Mouse (Mus musculus) neural tube, embryonic 15.5 days (tissue): ENCODE measurements around the gene Gm5737. TPM values are rescaled to one million over a fixed set of nuclear protein-coding genes. Genes with fewer than 3 reads are reported as not detected.

Experiments
- ATAC-seq: fragments of 200-750 bp; cut with Nextera tagmentation; 2 replicates; pipeline ENCODE4 v1.8.0; 2017; ENCODE audit warnings: mild to moderate bottlenecking, moderate TSS enrichment, moderate library complexity; ENCODE audit not compliant: low FRiP score
- H3K27ac ChIP-seq: fragments of 300-500 bp; sonication (generic); replicated peaks from 2 replicates; pipeline ENCODE4 v1.5.1; 2015; ENCODE audit warnings: mild to moderate bottlenecking, inconsistent platforms
- H3K27me3 ChIP-seq: fragments of 300-500 bp; sonication (generic); replicated peaks from 2 replicates; pipeline ENCODE4 v1.6.1; 2015; ENCODE audit warnings: inconsistent platforms
- H3K36me3 ChIP-seq: fragments of 300-500 bp; sonication (generic); 2 replicates; pipeline ENCODE4 v1.6.1; 2015; ENCODE audit warnings: inconsistent platforms
- H3K4me1 ChIP-seq: fragments of 300-500 bp; sonication (generic); 2 replicates; pipeline ENCODE4 v1.6.1; 2015; ENCODE audit warnings: inconsistent platforms
- H3K4me2 ChIP-seq: fragments of 300-500 bp; sonication (generic); 2 replicates; pipeline ENCODE4 v1.6.1; 2015; ENCODE audit warnings: inconsistent platforms, mild to moderate bottlenecking, moderate library complexity
- H3K4me3 ChIP-seq: fragments of 300-500 bp; sonication (generic); replicated peaks from 2 replicates; pipeline ENCODE4 v1.5.1; 2015; ENCODE audit warnings: mild to moderate bottlenecking, inconsistent platforms
- H3K9ac ChIP-seq: fragments of 300-500 bp; sonication (generic); replicated peaks from 2 replicates; pipeline ENCODE4 v1.6.1; 2015; ENCODE audit warnings: mild to moderate bottlenecking, inconsistent platforms
- H3K9me3 ChIP-seq: fragments of 300-500 bp; sonication (generic); replicated peaks from 2 replicates; pipeline ENCODE4 v1.6.1; 2016; ENCODE audit warnings: inconsistent platforms
- WGBS: fragments of 180-500 bp; shearing (Covaris S2); methylation state at CpG from one replicate; pipeline ENCODE4 v1.1.7; 2015; ENCODE audit warnings: mixed read lengths; 5-methylcytosine and 5-hydroxymethylcytosine counted together
- polyA plus RNA-seq: library from polyadenylated mRNA; unstranded; fragments of >200 nt; fragmentation: Nextera tagmentation; extraction: Ambion mirVana; gene quantifications from 2 replicates; pipeline ENCODE4 v1.2.1, GENCODE M21; 2015

Gene Gm5737
- 0.14 TPM in 1 of 2 replicates, not detected in the other for polyA plus RNA-seq

GRCm38 (mm10) chr7:120811834-120812415 is at the start of gene Gm5737:
Gene Gm5737, plus strand, starts transcription at chr7:120812365.
- no peak within 1 kb of the TSS for H3K4me3 ChIP-seq
- no peaks in the 10 kb centered on the region for H3K9me3 ChIP-seq
- H3K36me3 ChIP-seq = no peaks in the 10 kb centered on the region
- H3K4me1 ChIP-seq = peaks cover 4% of the 10 kb centered on the region; the same call in 1 of the 2 replicates
- H3K9ac ChIP-seq = no peak within 1 kb of the TSS
- ATAC-seq = no peak
- no peak within 1 kb of the TSS for H3K4me2 ChIP-seq
- peaks cover 5% of the 10 kb centered on the region for H3K27me3 ChIP-seq
- 84% methylated on average over 6 of the region's 6 CpGs for whole genome bisulfite sequencing
- H3K27ac ChIP-seq = no peak within 1 kb of the TSS

GRCm38 (mm10) chr7:120767369-120767768 is 44.8 kb upstream of the Gm5737 start:
- no peak overlapping the region for H3K4me3 ChIP-seq
- H3K9ac ChIP-seq = no peak overlapping the region
- ATAC-seq = no peak
- H3K4me2 ChIP-seq = no peak overlapping the region
- no peaks in the 10 kb centered on the region for H3K27me3 ChIP-seq
- no peaks in the 10 kb centered on the region for H3K9me3 ChIP-seq
- H3K27ac ChIP-seq = no peak overlapping the region
- 0% methylated on average over 1 of the region's 1 CpGs for WGBS
- H3K36me3 ChIP-seq = no peaks in the 10 kb centered on the region
- H3K4me1 ChIP-seq = no peaks in the 10 kb centered on the region

GRCm38 (mm10) chr7:120771389-120771788 is 40.8 kb upstream of the Gm5737 start:
- H3K4me1 ChIP-seq = no peaks in the 10 kb centered on the region
- H3K27ac ChIP-seq = no peak overlapping the region
- H3K4me3 ChIP-seq = no peak overlapping the region
- H3K27me3 ChIP-seq = no peaks in the 10 kb centered on the region
- no peak overlapping the region for H3K4me2 ChIP-seq
- H3K9ac ChIP-seq = no peak overlapping the region
- no peaks in the 10 kb centered on the region for H3K36me3 ChIP-seq
- H3K9me3 ChIP-seq = no peaks in the 10 kb centered on the region
- 52% methylated on average over 1 of the region's 1 CpGs for WGBS
- no peak for ATAC-seq

GRCm38 (mm10) chr7:120778012-120778411 is 34.2 kb upstream of the Gm5737 start:
- no peak overlapping the region for H3K9ac ChIP-seq
- H3K36me3 ChIP-seq = no peaks in the 10 kb centered on the region
- no peak overlapping the region for H3K4me2 ChIP-seq
- H3K9me3 ChIP-seq = no peaks in the 10 kb centered on the region
- no peak overlapping the region for H3K27ac ChIP-seq
- no peaks in the 10 kb centered on the region for H3K27me3 ChIP-seq
- no peaks in the 10 kb centered on the region for H3K4me1 ChIP-seq
- WGBS = 74% methylated on average over 2 of the region's 2 CpGs
- ATAC-seq = no peak
- no peak overlapping the region for H3K4me3 ChIP-seq

GRCm38 (mm10) chr7:120795544-120795943 is 16.6 kb upstream of the Gm5737 start:
- Histone ChIP-seq H3K27ac (no peak overlapping the region), H3K4me2 (no peak overlapping the region), H3K4me3 (no peak overlapping the region), H3K4me1 (no peaks in the 10 kb centered on the region), H3K9ac (no peak overlapping the region), H3K36me3 (no peaks in the 10 kb centered on the region), H3K9me3 (no peaks in the 10 kb centered on the region), H3K27me3 (no peaks in the 10 kb centered on the region)
- no peak for ATAC-seq
- 72% methylated on average over 4 of the region's 4 CpGs for WGBS

- 78% methylated on average over 3 of the region's 3 CpGs for WGBS
- no peaks in the 10 kb centered on the region for H3K4me1 ChIP-seq
- no peak overlapping the region for H3K4me3 ChIP-seq
- no peak for ATAC-seq
- H3K4me2 ChIP-seq = no peak overlapping the region
- H3K27me3 ChIP-seq = no peaks in the 10 kb centered on the region
- H3K36me3 ChIP-seq = no peaks in the 10 kb centered on the region
- H3K9ac ChIP-seq = no peak overlapping the region
- no peak overlapping the region for H3K27ac ChIP-seq
- H3K9me3 ChIP-seq = no peaks in the 10 kb centered on the region
Observed at GRCm38 (mm10) chr7:120796369-120796768, 15.8 kb upstream of the Gm5737 start.

GRCm38 (mm10) chr7:120803268-120803667 is 8.9 kb upstream of the Gm5737 start:
- no peaks in the 10 kb centered on the region for H3K36me3 ChIP-seq
- ATAC-seq = no peak
- no peaks in the 10 kb centered on the region for H3K27me3 ChIP-seq
- WGBS = 95% methylated on average over 2 of the region's 2 CpGs
- H3K9me3 ChIP-seq = no peaks in the 10 kb centered on the region
- no peak overlapping the region for H3K9ac ChIP-seq
- H3K4me1 ChIP-seq = no peaks in the 10 kb centered on the region
- no peak overlapping the region for H3K4me2 ChIP-seq
- H3K27ac ChIP-seq = no peak overlapping the region
- no peak overlapping the region for H3K4me3 ChIP-seq

- Histone ChIP-seq H3K27ac (no peak overlapping the region), H3K27me3 (peaks cover 5% of the 10 kb centered on the region), H3K4me1 (peaks cover 4% of the 10 kb centered on the region; the same call in 1 of the 2 replicates), H3K9ac (peak overlapping the region; percentile 54), H3K4me3 (peak overlapping the region; percentile 37), H3K9me3 (no peaks in the 10 kb centered on the region), H3K36me3 (no peaks in the 10 kb centered on the region), H3K4me2 (peak overlapping the region; percentile 73)
- no peak; the same call in 1 of the 2 replicates for ATAC-seq
- WGBS = 4% methylated on average over 27 of the region's 27 CpGs
Observed at GRCm38 (mm10) chr7:120809705-120810104, 2.5 kb upstream of the Gm5737 start.

- WGBS = 89% methylated on average over 6 of the region's 6 CpGs
- no peaks in the 10 kb centered on the region for H3K27me3 ChIP-seq
- H3K36me3 ChIP-seq = no peaks in the 10 kb centered on the region
- H3K4me3 ChIP-seq = no peak overlapping the region
- H3K27ac ChIP-seq = no peak overlapping the region
- no peak overlapping the region for H3K4me2 ChIP-seq
- no peak for ATAC-seq
- no peak overlapping the region for H3K9ac ChIP-seq
- H3K9me3 ChIP-seq = no peaks in the 10 kb centered on the region
- no peaks in the 10 kb centered on the region for H3K4me1 ChIP-seq
Observed at GRCm38 (mm10) chr7:120817552-120817951, 5.4 kb downstream of the Gm5737 start.

- H3K4me3 ChIP-seq = no peak overlapping the region
- 92% methylated on average over 4 of the region's 4 CpGs for WGBS
- H3K27ac ChIP-seq = no peak overlapping the region
- no peak overlapping the region for H3K4me2 ChIP-seq
- H3K27me3 ChIP-seq = no peaks in the 10 kb centered on the region
- H3K9ac ChIP-seq = no peak overlapping the region
- no peaks in the 10 kb centered on the region for H3K9me3 ChIP-seq
- no peaks in the 10 kb centered on the region for H3K36me3 ChIP-seq
- no peaks in the 10 kb centered on the region for H3K4me1 ChIP-seq
- ATAC-seq = no peak
Observed at GRCm38 (mm10) chr7:120819386-120819785, 7.2 kb downstream of the Gm5737 start.

GRCm38 (mm10) chr7:120823248-120823647 is 11.1 kb downstream of the Gm5737 start:
- no peak overlapping the region for H3K27ac ChIP-seq
- ATAC-seq = peak; percentile 65
- H3K9ac ChIP-seq = no peak overlapping the region
- H3K9me3 ChIP-seq = no peaks in the 10 kb centered on the region
- 22% methylated on average over 5 of the region's 5 CpGs for WGBS
- 0 out of 2 replicates have a peak, but pooled peaks cover 6% of the 10 kb centered on the region for H3K27me3 ChIP-seq
- no peak overlapping the region for H3K4me2 ChIP-seq
- H3K36me3 ChIP-seq = no peaks in the 10 kb centered on the region
- no peaks in the 10 kb centered on the region for H3K4me1 ChIP-seq
- no peak overlapping the region for H3K4me3 ChIP-seq

GRCm38 (mm10) chr7:120825097-120825496 is 12.9 kb downstream of the Gm5737 start:
- ATAC-seq = no peak
- no peak overlapping the region for H3K9ac ChIP-seq
- no peak overlapping the region for H3K27ac ChIP-seq
- peaks cover 4% of the 10 kb centered on the region for H3K4me1 ChIP-seq
- no peaks in the 10 kb centered on the region for H3K9me3 ChIP-seq
- no peak overlapping the region for H3K4me3 ChIP-seq
- no peak overlapping the region for H3K4me2 ChIP-seq
- WGBS = 74% methylated on average over 2 of the region's 2 CpGs
- H3K36me3 ChIP-seq = no peaks in the 10 kb centered on the region
- 0 out of 2 replicates have a peak, but pooled peaks cover 22% of the 10 kb centered on the region for H3K27me3 ChIP-seq
